Mouse (Mus musculus): ENCODE measurements around the gene Fras1.

- no peak for TF ChIP-seq TAL1 (IDR thresholded peaks at IDR 0.05; ENCODE audit: low read length)
- TF ChIP-seq GATA1 (IDR thresholded peaks at IDR 0.05; ENCODE audit: low read length): no peak
Observed at GRCm38 (mm10) chr5:96795752-96796151, 422.0 kb downstream of the Fras1 start.

Measured in erythroblast, embryonic 14.5 days (primary cell).